Mouse (Mus musculus) CH12.LX (cell line): Measurements from ENCODE around the gene Actl6b. TPM values are rescaled to one million over a fixed set of nuclear protein-coding genes. Genes with fewer than 3 reads are reported as not detected.

ENCODE experiments used
- DNase-seq: peaks from one replicate; pipeline ENCODE4 v3.0.0-alpha.2; 2013; ENCODE audit errors: extremely low read depth
- H3K27ac ChIP-seq: 2 replicates; pipeline ENCODE4 v1.5.1; 2012; ENCODE audit warnings: low read depth, mild to moderate bottlenecking, control low read depth, moderate library complexity; ENCODE audit not compliant: insufficient read depth
- H3K27me3 ChIP-seq: replicated peaks from 2 replicates; pipeline ENCODE3; 2012; ENCODE audit warnings: inconsistent platforms
- H3K36me3 ChIP-seq, 2 experiments: replicated peaks in 1 of 2; 2 replicates each; pipeline versions ENCODE3 to v1.6.1; 2012; ENCODE audit warnings: inconsistent platforms in 1 of 2, low read length in 1 of 2, mild to moderate bottlenecking in 1 of 2, mixed read lengths in 1 of 2, moderate library complexity in 1 of 2; ENCODE audit not compliant: control insufficient read depth in 1 of 2, insufficient read depth in 1 of 2
- H3K4me1 ChIP-seq, 2 experiments: 2 replicates each; pipeline ENCODE4 v1.6.1; 2012; ENCODE audit warnings: inconsistent platforms in 1 of 2, moderate library complexity in 1 of 2; ENCODE audit not compliant: insufficient read depth in 2 of 2, control insufficient read depth in 1 of 2
- H3K4me2 ChIP-seq: 2 replicates; pipeline ENCODE4 v1.6.1; 2012; ENCODE audit warnings: low read depth, mild to moderate bottlenecking, control low read depth; ENCODE audit not compliant: poor library complexity, insufficient read depth, severe bottlenecking
- H3K4me3 ChIP-seq, 3 experiments: fragments of 150-350 bp in 1 of 3; sonication (generic) in 1 of 3; replicated peaks in 1 of 3; 2 replicates each; pipeline versions ENCODE3 to v1.5.1; 2011 to 2012; ENCODE audit warnings: low read depth in 2 of 3, low read length in 2 of 3, mild to moderate bottlenecking in 2 of 3, moderate library complexity in 2 of 3, control low read depth in 1 of 3, improper control_type of control experiment in 1 of 3, inconsistent platforms in 1 of 3, mixed read lengths in 1 of 3; ENCODE audit not compliant: poor library complexity in 1 of 3
- H3K79me2 ChIP-seq: replicated peaks from 2 replicates; pipeline ENCODE4 v1.6.1; 2012; ENCODE audit warnings: mild to moderate bottlenecking, moderate library complexity; ENCODE audit not compliant: control insufficient read depth, poor library complexity, insufficient read depth, severe bottlenecking; ENCODE audit errors: extremely low read depth
- H3K9ac ChIP-seq: 2 replicates; pipeline ENCODE4 v1.6.1; 2012; ENCODE audit warnings: low read depth, mild to moderate bottlenecking, control low read depth, moderate library complexity; ENCODE audit not compliant: insufficient read depth
- H3K9me3 ChIP-seq: replicated peaks from 2 replicates; pipeline ENCODE3; 2012; ENCODE audit warnings: low read length, inconsistent platforms, mixed read lengths
- BHLHE40 ChIP-seq: IDR thresholded peaks from 2 replicates; pipeline ENCODE4 v1.6.1; 2011; ENCODE audit warnings: mild to moderate bottlenecking, low read depth, low read length, improper control_type of control experiment
- CHD2 ChIP-seq: IDR thresholded peaks from 2 replicates; pipeline ENCODE4 v1.6.1; 2011; ENCODE audit warnings: low read length, improper control_type of control experiment
- CTCF ChIP-seq, 2 experiments: IDR thresholded peaks in 1 of 2; conservative IDR thresholded peaks in 1 of 2; 2 replicates each; pipeline ENCODE4 v1.5.1; 2011 to 2012; ENCODE audit warnings: low read depth in 2 of 2, low read length in 2 of 2, improper control_type of control experiment in 1 of 2, inconsistent platforms in 1 of 2, mild to moderate bottlenecking in 1 of 2, moderate library complexity in 1 of 2
- E2F4 ChIP-seq: IDR thresholded peaks from 2 replicates; pipeline ENCODE4 v1.6.1; 2011; ENCODE audit warnings: low read depth, low read length, improper control_type of control experiment; ENCODE audit not compliant: insufficient replicate concordance
- ELF1 ChIP-seq: IDR thresholded peaks from 2 replicates; pipeline ENCODE4 v1.6.1; 2014; ENCODE audit warnings: low read depth, mild to moderate bottlenecking, inconsistent platforms, low read length, improper control_type of control experiment
- ETS1 ChIP-seq: conservative IDR thresholded peaks from 2 replicates; pipeline ENCODE4 v1.6.1; 2012; ENCODE audit warnings: low read depth, mild to moderate bottlenecking, inconsistent platforms, low read length, improper control_type of control experiment, moderate library complexity
- GABPA ChIP-seq: IDR thresholded peaks from 2 replicates; pipeline ENCODE4 v1.6.1; 2012; ENCODE audit warnings: low read depth, low read length, improper control_type of control experiment, inconsistent platforms; ENCODE audit not compliant: insufficient replicate concordance
- JUN ChIP-seq: IDR thresholded peaks from 2 replicates; pipeline ENCODE4 v1.6.1; 2011; ENCODE audit warnings: low read depth, mild to moderate bottlenecking, low read length, improper control_type of control experiment, moderate library complexity; ENCODE audit not compliant: insufficient read depth
- KAT2A ChIP-seq: IDR thresholded peaks from 2 replicates; pipeline ENCODE4 v1.6.1; 2012; ENCODE audit warnings: low read length, improper control_type of control experiment, inconsistent platforms; ENCODE audit not compliant: insufficient replicate concordance
- MAFK ChIP-seq: IDR thresholded peaks from 2 replicates; pipeline ENCODE4 v1.6.1; 2011; ENCODE audit warnings: low read length, improper control_type of control experiment; ENCODE audit not compliant: insufficient replicate concordance
- MAX ChIP-seq: IDR thresholded peaks from 2 replicates; pipeline ENCODE4 v1.6.1; 2011; ENCODE audit warnings: low read length, improper control_type of control experiment
- MAZ ChIP-seq: IDR thresholded peaks from 2 replicates; pipeline ENCODE4 v1.6.1; 2012; ENCODE audit warnings: low read depth, mild to moderate bottlenecking, inconsistent platforms, low read length, improper control_type of control experiment, moderate library complexity
- MEF2A ChIP-seq: IDR thresholded peaks from 2 replicates; pipeline ENCODE4 v1.6.1; 2014; ENCODE audit warnings: low read depth, mild to moderate bottlenecking, inconsistent platforms, low read length, improper control_type of control experiment, borderline replicate concordance
- MXI1 ChIP-seq: IDR thresholded peaks from 2 replicates; pipeline ENCODE4 v1.6.1; 2011; ENCODE audit warnings: mild to moderate bottlenecking, low read depth, low read length, improper control_type of control experiment
- NELFE ChIP-seq: IDR thresholded peaks from 2 replicates; pipeline ENCODE4 v1.6.1; 2011; ENCODE audit warnings: low read depth, low read length, improper control_type of control experiment
- POLR2A ChIP-seq: IDR thresholded peaks from 2 replicates; pipeline ENCODE4 v1.6.1; 2011; ENCODE audit warnings: low read depth, mild to moderate bottlenecking, improper control_type of control experiment, low read length
- RCOR1 ChIP-seq: conservative IDR thresholded peaks from 2 replicates; pipeline ENCODE4 v1.6.1; 2012; ENCODE audit warnings: low read depth, mild to moderate bottlenecking, inconsistent platforms, low read length, improper control_type of control experiment
- SIN3A ChIP-seq: IDR thresholded peaks from 2 replicates; pipeline ENCODE4 v1.6.1; 2012; ENCODE audit warnings: low read length, improper control_type of control experiment, inconsistent platforms
- TCF12 ChIP-seq: IDR thresholded peaks from 2 replicates; pipeline ENCODE4 v1.6.1; 2014; ENCODE audit warnings: low read depth, mild to moderate bottlenecking, inconsistent platforms, low read length, improper control_type of control experiment
- UBTF ChIP-seq: IDR thresholded peaks from 2 replicates; pipeline ENCODE4 v1.6.1; 2012; ENCODE audit warnings: low read depth, mild to moderate bottlenecking, inconsistent platforms, low read length, improper control_type of control experiment, moderate library complexity
- USF1 ChIP-seq: IDR thresholded peaks from 2 replicates; pipeline ENCODE4 v1.6.1; 2014; ENCODE audit warnings: low read depth, mild to moderate bottlenecking, inconsistent platforms, low read length, improper control_type of control experiment
- ZC3H11A ChIP-seq: IDR thresholded peaks from 2 replicates; pipeline ENCODE4 v1.6.1; 2012; ENCODE audit warnings: low read depth, mild to moderate bottlenecking, inconsistent platforms, low read length, improper control_type of control experiment
- ZMIZ1 ChIP-seq: IDR thresholded peaks from 2 replicates; pipeline ENCODE4 v1.6.1; 2012; ENCODE audit warnings: low read depth, mild to moderate bottlenecking, inconsistent platforms, low read length, improper control_type of control experiment
- dilution Hi-C: fragments of 300-500 bp; cut with MboI; formaldehyde crosslinking; loops from 2 replicates; pipeline ENCODE4 v1.14.3; 2020; ENCODE audit warnings: low sequenced_read_pairs; ENCODE audit not compliant: extremely low pct_unique_long_range_greater_than_20kb, extremely low pct_ligation_motif_present
- in situ Hi-C: fragments of 300-500 bp; cut with MboI; formaldehyde crosslinking; loops from 3 replicates; pipeline ENCODE4 v1.14.3; 2019; ENCODE audit warnings: low sequenced_read_pairs, low pct_ligation_motif_present, low pct_unique_long_range_greater_than_20kb, mixed read lengths
- polyA plus RNA-seq: library from polyadenylated mRNA; unstranded; fragments of >175 nt; gene quantifications from 2 replicates; pipeline ENCODE4 v1.2.1, GENCODE M21; 2012; ENCODE audit warnings: low read depth; ENCODE audit not compliant: insufficient read length
- total RNA-seq, 2 experiments: library from RNA; depleted of rRNA; stranded (reverse); fragments of 300-350 nt in 1 of 2; fragments of >200 nt in 1 of 2; gene quantifications; 2 replicates each; pipeline ENCODE4 v1.2.3; 2012 to 2014

The Actl6b gene
- total and polyA plus RNA-seq, 3 experiments = not detected

DNA sequence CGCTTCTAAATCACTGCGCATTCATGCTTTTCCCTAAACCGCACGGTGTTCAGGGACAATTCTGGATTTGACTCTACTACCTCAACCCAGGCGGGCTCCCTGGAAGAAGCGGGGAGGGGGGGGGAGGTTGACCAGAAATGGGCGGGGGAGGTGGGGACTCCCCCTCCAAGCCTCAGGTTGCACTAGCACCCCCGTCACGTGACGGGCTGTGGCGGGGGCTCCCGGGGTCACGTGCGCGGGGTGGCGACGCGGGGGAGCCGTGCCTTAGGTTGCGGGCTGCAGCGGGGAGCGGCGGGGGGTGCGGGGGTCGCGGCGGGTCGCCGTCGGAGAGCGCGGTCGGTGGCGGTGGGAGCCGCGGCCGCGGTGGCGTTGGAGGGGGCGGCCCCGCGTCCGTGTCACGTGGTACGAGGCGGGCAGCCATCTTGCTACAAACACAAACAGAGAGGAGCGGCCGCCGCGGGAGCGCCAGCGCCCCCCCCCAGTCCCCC, 43.3 kb upstream of the Actl6b start (continued):
- TF ChIP-seq MAX = peak; percentile 51; the same call in 1 of the 2 replicates
- peak; percentile 18; the same call in 1 of the 2 replicates for TF ChIP-seq CHD2
- TF ChIP-seq MAFK = no peak
- TF ChIP-seq ETS1 = no peak; the same call in 1 of the 2 replicates
- TF ChIP-seq GABPA = no peak
- TF ChIP-seq BHLHE40 = peak; percentile 97
- no peak for TF ChIP-seq E2F4
- TF ChIP-seq CTCF (conservative IDR thresholded peaks at IDR 0.05 in 1 of 2, IDR thresholded peaks at IDR 0.05 in 1 of 2; ENCODE audit: low read depth in 2 of 2, low read length in 2 of 2) = no peak
- TF ChIP-seq USF1 = peak; percentile 87
- no peak for TF ChIP-seq NELFE
- no peak for TF ChIP-seq ZC3H11A
- TF ChIP-seq JUN = no peak
- TF ChIP-seq ZMIZ1 = no peak; the same call in 1 of the 2 replicates

GRCm38 (mm10) chr5:137510573-137511390, 42.5 kb upstream of the Actl6b start:
- Histone ChIP-seq H3K36me3 (peaks cover 4 to 28% of the 10 kb centered on the region in 2 experiments), H3K27ac (no peak overlapping the region), H3K27me3 (peaks cover 21% of the 10 kb centered on the region), H3K9ac (peak overlapping the region; percentile 95), H3K4me1 (peaks cover 3 to 34% of the 10 kb centered on the region in 2 experiments; a peak in 3 of 4 replicates), H3K79me2 (peaks cover 24% of the 10 kb centered on the region), H3K4me2 (peak overlapping the region; percentile 90), H3K9me3 (peaks cover 1% of the 10 kb centered on the region), H3K4me3 (peak overlapping the region; percentile 45 to 76 (median 74))
- DNase-seq = no peak
- in situ Hi-C loops (loop anchor here (25.0 kb wide), 1 partner anchor 252 kb away; no protein-coding TSS in a partner anchor), dilution Hi-C loops (no loop called here)
- no peak for TF ChIP-seq JUN
- peak; percentile 19; the same call in 1 of the 2 replicates for TF ChIP-seq MXI1

DNA sequence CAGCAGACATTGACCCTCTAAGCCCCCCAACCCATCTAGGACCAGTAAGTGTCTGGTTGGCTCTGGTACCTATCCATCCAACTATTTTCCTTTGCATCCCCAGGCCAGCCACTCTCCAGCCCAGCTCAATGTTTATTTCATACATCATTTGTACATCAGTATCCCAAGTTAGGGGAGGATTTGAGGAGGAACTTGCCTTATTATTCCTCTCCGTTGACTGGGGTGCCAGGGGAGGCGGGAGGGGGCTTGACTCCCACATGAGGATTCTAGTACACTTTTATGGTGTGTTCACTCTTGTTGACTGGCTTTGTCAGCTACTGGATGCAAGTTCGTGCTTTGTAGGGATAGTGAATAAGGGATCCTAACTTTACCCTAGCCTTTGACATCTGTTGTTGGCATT, 41.6 kb upstream of the Actl6b start:
- H3K9me3 ChIP-seq = no peaks in the 10 kb centered on the region
- peaks cover 3 to 35% of the 10 kb centered on the region in 2 experiments; a peak in 3 of 4 replicates for H3K4me1 ChIP-seq
- in situ Hi-C loops = loop anchor here (25.0 kb wide), 1 partner anchor 251 kb away; no protein-coding TSS in a partner anchor
- no peak for DNase-seq
- H3K79me2 ChIP-seq = peaks cover 26% of the 10 kb centered on the region
- H3K27me3 ChIP-seq = peaks cover 19% of the 10 kb centered on the region
- no peak overlapping the region for H3K27ac ChIP-seq
- peaks cover 4 to 33% of the 10 kb centered on the region in 2 experiments for H3K36me3 ChIP-seq
- no peak for TF ChIP-seq JUN
- TF ChIP-seq MEF2A = no peak
- TF ChIP-seq ELF1 = no peak
- TF ChIP-seq GABPA = no peak
- no peak for TF ChIP-seq UBTF
- no peak for TF ChIP-seq POLR2A
- no peak for TF ChIP-seq KAT2A
- TF ChIP-seq BHLHE40 = no peak
- no peak for TF ChIP-seq ZC3H11A
- no peak for TF ChIP-seq MAZ
- no peak for TF ChIP-seq RCOR1
- no peak for TF ChIP-seq TCF12
- no peak for TF ChIP-seq SIN3A
- dilution Hi-C loops = no loop called here
- peak overlapping the region; percentile 90 for H3K4me2 ChIP-seq
- H3K4me3 ChIP-seq = peak overlapping the region in 1 of 3 experiments; percentile 42
- H3K9ac ChIP-seq = peak overlapping the region; percentile 95; the same call in 1 of the 2 replicates
